Mouse (Mus musculus) c-Kit-positive CD71-positive TER-119-positive erythroid progenitor cells, embryonic 14.5 days (primary cell): Measurements from ENCODE around the gene Gm28635.
"Not testable (repeated sequence)": the region's sequence is repeated elsewhere in the genome, so short reads cannot be mapped to it uniquely, and the experiment has no call there.

Experiments
- DNase-seq: peaks from one replicate; pipeline ENCODE4 v3.0.0-alpha.2; 2013; ENCODE audit warnings: low spot score

Gm28635 gene

GRCm38 (mm10) chr2:84688080-84688844, 10.4 kb upstream of the Gm28635 start:
- peak; percentile 23 for DNase-seq

- peak; percentile 69 for DNase-seq
These were observed 4.9 kb upstream of the Gm28635 start for GRCm38 (mm10) chr2:84682605-84683183.

DNA sequence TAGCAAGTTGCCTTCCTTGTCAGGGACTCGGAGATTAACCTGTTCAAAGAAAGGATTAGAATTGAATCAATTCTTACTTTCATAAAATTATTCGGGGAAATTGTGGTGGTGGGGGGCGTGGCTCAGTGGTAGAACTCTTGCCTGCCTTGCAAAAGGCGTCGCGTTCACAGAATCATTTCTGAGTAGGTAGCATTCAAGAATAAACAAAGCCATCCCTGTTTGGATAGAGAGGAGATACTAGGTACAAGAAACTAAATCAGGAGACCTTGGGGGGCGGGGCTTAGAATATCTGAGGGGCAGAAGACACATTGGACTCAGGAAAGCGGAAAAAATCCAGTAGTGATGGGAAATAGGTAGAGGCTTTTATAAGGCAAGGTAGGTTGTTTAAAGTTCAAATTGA, 1.2 kb upstream of the Gm28635 start, which contains the start of gene Tmx2:
Gene Tmx2 (minus strand): TSS at position 125 of the 400 bp plus-strand sequence.
- no peak for DNase-seq

DNA sequence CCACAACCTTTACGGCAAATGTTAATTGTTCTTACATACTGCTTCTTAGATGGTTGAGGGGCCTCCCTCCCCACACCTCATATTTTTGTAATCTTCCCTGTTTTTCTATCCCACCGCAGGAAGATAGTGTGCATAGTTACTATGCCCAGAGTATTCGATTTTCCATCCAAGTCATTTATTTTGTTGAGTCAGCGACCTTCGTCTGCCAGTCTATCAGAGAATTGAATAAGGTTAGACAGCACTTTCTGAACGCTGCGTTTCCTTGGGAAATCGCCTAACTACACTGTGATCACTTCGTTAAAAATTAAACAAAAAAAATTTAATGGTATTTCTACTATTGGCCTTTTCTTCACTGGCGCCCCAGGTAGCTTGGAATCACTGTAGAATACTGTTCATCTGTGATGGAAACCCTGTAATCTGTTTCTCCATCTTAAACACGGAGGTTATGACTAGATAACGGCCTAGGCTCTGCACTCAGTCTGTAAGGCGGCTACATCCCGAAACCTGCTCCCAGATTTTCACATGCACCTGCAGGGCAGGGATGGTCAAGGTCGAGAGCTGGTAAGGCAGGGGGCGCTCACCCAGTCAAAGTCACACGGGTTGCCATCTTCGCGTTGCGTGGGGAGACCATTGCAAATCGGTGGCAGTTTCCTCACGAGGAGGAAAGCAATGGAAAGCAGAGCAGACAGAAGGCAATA, 422 bp downstream of the Gm28635 start:
- peak; percentile 29 for DNase-seq

DNA sequence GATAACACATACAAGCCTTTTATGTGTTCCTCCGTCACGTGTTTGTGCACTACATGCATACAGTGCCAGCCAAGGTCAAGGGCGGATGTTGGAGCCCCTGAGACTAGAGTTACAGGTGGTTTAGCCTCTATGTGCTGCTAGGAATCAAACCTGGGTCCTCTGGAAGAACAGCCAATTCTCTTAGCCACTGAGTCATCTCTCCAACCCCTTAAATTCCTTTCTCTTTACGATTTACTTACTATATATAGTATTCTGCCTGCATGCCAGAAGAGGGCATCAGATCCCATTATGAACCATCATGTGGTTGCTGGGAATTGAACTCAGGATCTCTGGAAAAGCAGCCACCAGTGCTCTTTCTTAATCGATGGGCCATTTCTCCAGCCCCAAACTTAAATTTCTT, 6.3 kb downstream of the Gm28635 start:
- not testable (repeated sequence) for DNase-seq

DNA sequence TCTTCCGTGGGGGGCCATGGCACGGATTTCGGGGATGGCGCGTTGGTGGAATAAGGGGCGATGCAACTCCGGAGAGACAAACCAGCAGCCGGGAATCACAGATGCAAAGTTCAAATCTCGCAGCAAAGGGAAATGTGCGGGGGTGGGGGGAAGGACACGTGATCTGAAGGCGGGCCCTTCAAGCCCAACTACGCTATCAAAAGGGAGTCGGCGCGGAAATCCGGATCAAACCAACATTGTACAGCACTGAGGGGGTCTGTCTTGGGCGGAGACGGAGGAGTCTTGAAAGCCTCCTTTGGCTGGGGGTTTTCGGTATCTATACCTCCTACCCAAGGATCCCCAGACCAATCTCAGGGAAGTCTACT, 7.3 kb downstream of the Gm28635 start, which contains the start of gene Selenoh:
Gene Selenoh (minus strand): TSS at position 202 of the 365 bp plus-strand sequence.
- peak; percentile 89 for DNase-seq

GRCm38 (mm10) chr2:84669828-84670568, 7.8 kb downstream of the Gm28635 start:
- no peak for DNase-seq

- DNase-seq: no peak
These were observed 11.8 kb downstream of the Gm28635 start for GRCm38 (mm10) chr2:84666081-84666480.

GRCm38 (mm10) chr2:84662866-84663265, 15.0 kb downstream of the Gm28635 start:
- peak; percentile 71 for DNase-seq

DNA sequence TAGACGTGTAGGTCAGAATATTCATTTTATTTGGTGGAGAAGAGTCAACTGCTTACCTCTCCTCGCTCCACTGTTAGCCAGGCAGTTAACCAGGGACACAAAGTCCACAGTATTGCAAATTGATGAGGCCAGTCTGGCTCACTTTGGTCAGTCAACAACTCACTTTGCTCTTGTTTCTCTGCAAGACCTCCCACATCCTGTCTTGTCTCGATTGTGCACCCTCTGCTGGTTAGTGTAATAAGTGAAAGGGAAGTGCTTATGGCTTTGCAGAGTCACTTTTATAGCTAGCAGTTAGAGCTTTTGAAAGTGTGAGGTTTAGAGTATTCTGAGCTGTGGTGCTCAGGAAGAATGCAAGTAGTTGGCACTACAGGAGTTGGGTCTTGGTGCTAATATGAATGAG, 17.6 kb downstream of the Gm28635 start:
- peak; percentile 38 for DNase-seq

DNA sequence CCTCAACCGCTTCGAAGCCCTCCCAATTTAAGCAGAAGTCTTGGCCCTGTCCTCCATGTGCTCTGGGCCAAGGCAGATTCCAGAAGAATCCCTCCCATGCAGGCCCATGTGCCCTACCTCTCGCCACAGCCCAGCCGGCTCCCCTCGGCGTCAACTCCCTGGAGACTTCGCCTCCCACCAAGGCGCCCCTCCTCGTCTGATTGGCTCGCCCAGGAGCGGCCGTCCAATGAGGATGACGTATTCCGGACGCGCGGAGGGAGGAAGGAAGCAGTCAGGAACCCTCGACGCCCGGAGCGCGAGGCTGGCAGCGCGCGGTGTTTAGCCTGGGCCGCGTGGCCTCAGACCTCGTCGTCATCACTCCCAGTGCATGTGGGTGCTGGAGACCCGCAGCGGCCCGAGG, 19.0 kb downstream of the Gm28635 start, which contains the start of gene Btbd18:
Gene Btbd18 (plus strand): TSS at position 274 of the 400 bp plus-strand sequence.
- DNase-seq: no peak

DNA sequence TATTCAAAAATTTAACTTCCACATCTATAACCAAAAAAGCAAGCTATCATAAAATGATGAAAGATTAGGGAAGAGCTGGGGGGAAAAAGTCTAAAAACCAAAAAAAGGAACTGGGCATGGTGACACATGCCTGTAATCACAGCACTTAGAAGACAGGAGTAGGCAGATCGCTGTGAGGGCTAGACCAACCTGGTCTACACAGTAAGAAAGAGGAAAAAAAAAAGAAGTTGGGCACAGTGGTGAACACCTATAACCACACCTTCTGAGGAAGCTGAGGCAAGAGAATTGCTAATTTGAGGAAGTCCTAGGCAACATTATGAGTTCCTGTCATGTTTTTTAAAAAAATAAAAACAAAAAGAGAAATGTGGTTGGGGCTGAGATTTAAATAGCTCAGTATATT, 22.0 kb downstream of the Gm28635 start:
- no peak for DNase-seq

DNA sequence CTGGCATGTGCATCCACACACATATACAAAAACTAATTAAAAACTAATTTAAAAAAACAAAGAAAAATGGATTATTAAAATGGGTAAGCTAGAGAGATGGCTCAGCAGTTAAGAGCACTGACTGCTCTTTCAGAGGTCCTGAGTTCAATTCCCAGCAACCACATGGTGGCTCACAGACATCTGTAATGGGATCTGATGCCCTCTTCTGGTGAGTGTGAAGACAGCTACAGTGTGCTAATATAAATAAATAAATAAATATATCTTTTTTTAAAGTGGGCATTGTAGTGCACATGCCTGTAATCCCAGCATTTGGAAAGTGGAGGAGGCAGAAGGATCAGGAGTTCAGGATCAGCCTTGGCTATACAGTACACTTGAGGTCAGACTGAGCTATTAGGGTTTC, 24.5 kb downstream of the Gm28635 start:
- DNase-seq: no peak

DNA sequence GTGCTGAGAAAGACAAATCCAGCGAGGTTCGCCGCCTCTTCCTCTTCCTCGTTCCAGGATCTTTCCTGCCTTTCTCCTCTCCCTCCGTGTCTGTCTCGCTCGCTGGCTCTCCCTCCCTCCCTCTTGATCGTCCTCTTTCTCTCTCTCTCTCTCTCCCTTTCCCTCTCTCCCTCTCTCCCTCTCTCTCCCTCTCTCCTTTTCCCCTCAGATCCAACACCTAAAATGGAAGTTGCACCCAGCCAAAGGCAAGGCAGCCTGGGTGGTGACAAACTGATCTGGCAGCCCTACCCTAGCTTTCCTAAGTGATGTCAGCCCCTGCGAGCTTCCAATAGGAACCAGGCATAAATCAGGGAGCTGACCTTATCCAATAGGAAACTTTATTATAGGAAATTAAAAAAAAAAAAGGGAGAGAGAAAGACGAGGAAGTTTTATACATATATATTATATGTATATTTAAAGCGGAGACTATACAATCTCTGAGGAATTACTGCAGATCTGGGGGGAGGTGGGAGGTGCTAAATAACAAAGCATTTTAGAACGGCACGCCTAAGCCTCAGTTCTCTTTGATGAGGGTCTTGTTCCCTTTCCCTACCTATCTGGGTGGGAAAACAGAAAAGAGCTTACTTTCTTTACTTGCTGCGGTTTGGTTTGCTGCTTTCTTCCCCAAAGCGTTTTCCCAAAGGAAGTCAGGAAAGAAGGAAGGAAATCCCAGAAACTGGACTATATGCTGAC, 27.2 kb downstream of the Gm28635 start, which contains the start of gene Ctnnd1:
Gene Ctnnd1 (minus strand): TSS at position 302 of the 732 bp plus-strand sequence.
- peak; percentile 74 for DNase-seq

DNA sequence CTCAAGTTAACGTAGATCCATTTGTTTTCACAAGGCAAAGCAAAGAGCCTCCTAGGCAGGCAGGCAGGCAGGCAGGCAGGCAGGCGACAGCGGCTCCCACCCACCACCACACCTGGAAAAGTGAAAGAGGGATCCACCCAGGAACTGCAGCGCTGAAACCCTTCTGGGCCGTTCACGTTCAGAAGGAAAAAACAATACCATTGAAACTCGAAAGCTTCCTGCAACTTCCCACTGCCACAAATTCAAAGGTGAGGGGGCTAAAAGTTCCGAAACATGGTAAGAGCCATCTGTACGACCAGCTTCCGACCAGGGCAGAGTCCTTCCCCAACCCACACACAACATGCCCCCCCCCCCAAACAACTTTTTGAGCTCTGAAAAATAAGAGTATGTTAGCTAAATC, 28.2 kb downstream of the Gm28635 start:
- peak; percentile 31 for DNase-seq

DNA sequence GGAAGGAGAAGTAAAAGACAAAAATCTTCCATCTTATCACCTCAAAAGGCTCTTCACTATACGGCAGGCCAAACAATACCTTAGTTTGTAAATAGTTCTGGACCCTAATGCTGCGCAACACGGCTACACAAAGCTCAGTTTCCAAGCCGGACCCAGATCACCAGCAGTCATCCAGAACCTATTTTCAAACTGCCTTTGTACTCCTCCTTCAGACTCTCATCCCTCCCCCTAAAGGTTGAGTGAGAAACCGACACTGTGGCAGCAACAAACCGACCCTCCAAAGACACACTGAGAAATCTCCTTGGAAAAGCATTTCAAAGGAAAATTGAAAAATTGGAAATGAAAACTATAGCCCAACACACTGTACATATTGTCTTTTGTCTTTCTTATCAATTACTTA, 29.5 kb downstream of the Gm28635 start:
- no peak for DNase-seq

- DNase-seq: no peak
These were observed 30.7 kb downstream of the Gm28635 start for GRCm38 (mm10) chr2:84647051-84647568.

DNA sequence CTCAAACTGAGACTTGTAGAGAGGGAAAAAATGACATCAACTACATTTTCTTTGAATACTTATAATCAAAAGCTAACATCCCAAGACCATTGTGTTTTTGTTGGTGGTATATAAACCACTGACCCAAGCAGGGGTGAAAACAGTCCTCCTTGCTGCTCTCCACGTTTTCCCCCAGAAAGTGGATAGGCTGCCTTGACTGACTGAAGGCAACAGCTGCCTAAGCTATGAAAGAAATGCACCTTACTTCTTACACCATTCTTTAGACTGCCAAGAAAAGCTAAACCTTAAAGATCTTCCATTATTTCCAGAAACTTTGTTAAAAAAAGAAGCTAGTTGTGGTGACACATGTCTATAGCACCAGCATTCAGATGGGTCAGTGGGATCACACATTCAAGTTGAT, 31.7 kb downstream of the Gm28635 start:
- no peak for DNase-seq

- no peak for DNase-seq
These were observed 37.0 kb downstream of the Gm28635 start for GRCm38 (mm10) chr2:84640833-84641232.

- no peak for DNase-seq
These were observed 39.2 kb downstream of the Gm28635 start for GRCm38 (mm10) chr2:84638428-84639220.
